Mouse (Mus musculus) layer of hippocampus, postnatal 36 days (tissue): ENCODE measurements around the gene Nmu. TPM values are rescaled to one million over a fixed set of nuclear protein-coding genes. Genes with fewer than 3 reads are reported as not detected.

Experiments
- DNase-seq, 2 experiments: peaks; one replicate each; pipeline ENCODE4 v3.0.0; 2022
- total RNA-seq, 2 experiments: library from RNA; stranded (reverse); gene quantifications; 2 replicates each; pipeline ENCODE4 v1.2.3; 2021

Gene Nmu
- not detected for total RNA-seq

DNA sequence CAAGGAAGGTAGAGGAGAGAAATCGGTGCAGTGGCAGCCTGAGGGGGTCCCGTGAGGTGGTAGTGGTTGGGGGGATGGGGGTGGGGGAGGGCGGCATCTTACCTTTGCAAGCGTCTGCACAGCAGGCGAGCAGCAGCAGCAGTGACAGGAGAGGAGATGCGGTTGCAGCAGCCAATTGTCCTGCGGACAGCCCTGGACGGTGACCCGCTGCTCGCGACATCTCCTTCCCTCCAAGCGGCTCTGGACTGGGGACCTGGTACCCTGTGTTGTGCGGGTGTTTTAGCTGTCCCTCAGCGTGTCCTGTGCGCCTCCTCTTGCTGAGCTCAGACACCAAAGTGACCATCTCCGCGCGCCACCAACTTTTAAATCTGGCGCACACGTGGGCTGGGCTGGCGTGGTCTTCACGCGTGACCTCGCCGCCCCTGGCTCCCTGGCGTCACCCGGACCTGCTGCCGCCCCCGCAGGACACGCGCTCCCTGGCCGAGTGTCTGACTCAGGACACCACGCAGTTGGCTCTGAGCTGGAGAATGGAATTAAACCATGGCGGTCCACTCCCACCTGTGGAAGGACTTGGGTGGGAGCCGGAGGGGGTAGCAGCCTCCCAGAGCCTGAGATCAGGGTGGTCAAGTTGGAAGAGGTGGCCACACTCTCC, at the start of gene Nmu:
Gene Nmu (minus strand): TSS at position 336 of the 652 bp plus-strand sequence.
- DNase-seq: no peak

DNA sequence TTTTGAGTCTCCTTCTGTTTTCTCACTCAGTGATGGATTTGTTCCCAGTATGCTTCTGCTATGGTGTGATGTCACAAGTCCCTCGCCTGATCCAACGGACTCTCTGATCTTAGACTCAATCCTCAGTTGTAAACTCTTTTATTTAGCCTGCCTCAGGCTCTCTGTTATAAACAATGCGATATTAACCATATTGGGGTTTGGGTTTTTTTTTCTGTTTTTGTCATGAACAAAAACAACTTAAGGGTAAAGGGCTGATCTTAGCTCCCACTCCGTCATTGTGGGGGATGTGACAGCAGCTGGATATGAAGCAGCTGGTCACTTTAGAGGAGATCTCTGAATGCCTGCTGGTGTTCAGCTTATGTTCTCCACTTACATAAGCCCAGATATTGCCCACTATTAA, 48.1 kb upstream of the Nmu start:
- no peak for DNase-seq

DNA sequence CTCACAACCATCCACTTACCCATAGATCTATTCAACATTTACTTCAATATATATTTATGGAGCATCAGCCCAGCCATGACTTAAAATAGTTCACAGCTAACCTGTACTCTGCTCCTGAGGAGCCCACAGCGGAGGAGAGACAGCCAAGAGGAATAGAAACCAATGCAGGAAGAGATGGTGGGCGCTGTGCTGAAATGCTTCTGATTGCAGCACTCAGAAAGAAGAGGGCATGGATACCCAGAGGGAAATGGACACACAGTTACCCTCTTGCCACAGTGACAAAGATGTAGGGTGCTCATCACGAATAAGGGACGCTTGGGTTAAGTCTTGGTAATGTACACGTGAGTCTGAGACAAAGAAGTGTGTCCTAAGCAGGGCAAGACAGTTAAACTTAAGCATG, 30.8 kb upstream of the Nmu start:
- no peak for DNase-seq

DNA sequence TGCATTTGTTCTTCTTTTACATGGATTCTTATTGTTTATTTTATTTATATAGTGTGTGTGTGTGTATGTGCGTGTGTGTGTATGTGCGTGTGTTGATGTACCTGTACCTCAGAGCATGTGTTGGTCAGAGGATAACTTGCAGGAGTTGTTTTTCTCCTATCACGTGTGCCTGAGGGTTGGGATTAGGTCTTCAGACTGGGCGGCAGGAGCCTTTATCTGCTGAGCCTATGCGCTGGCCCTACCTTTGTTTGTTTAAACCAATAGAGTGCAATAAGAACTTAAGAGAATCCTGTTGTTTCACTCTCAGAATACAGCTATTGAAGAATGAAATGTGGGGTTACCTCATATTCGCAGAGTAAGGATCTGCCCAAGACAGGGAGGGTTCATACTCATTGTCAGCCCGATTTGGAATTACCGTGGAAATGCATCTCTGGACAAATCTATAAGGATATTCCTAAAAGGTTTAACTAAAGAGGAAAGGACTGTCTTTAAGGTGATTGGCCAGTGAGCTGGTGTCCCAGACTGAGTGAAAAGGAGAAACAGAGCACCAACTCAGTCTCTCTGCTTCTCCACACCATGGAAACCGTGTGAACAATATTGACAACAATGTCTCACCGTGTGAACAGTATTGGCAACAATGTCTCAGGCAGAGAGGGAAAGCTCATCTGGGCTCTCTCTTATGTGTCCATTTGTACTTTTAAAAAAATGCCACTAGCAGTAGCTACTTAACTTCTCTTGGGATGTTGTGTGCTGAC, 25.6 kb upstream of the Nmu start:
- no peak for DNase-seq

DNA sequence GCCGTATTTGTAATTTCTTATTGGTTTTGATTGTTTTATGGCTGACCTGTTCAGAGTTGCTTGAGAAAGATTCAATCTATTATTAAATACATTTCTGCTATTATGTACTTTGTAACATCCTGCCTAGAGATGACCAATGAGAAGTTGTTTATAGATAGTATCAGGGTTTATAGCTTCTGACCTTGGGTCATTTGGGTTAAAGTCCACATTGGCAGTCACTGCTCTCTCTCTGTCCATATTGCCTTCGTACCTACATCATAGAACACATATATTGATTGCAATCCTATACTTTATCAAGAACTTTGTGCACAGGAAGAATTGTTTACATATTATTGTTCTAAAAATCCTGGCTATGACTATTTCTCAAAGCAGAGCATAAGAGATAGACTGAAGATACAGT, 24.9 kb upstream of the Nmu start:
- no peak for DNase-seq

DNA sequence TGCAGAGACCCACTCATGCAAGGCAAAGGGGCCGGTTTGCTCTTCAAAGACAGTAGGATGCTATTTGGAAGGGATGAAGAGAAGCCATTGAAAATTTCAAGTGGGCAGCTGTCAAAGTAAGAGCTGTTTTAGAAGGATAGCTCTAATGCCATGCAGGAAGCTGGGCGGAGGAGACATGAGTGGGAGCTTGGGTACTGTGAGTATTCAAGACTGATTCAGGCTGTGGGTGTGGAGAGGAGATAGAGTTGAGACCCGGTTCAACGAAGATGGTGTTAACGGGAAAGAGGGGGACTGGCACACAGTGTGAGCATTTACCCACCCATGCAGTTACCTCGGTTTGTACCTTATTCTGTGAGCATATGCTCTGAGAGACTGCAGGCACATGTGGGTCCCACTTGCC, 20.1 kb upstream of the Nmu start:
- no peak for DNase-seq

DNA sequence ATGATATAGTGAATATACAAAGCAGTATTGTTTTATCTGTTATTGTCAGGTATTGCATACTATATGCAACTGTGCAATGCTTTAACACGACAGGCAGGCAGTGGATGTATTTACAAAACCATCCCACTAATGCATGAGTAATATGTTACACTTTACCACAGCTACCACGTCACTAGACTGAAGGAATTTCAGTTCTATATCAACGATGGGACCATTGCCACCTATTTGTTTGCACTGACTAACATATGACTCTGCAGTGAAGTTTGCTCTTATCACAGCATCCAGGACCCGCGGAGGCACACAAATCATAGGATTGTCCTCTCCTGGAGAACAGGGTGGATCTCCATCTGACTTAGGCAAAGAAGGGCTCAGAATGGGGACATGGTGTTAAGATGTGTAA, 18.2 kb upstream of the Nmu start:
- DNase-seq: no peak

DNA sequence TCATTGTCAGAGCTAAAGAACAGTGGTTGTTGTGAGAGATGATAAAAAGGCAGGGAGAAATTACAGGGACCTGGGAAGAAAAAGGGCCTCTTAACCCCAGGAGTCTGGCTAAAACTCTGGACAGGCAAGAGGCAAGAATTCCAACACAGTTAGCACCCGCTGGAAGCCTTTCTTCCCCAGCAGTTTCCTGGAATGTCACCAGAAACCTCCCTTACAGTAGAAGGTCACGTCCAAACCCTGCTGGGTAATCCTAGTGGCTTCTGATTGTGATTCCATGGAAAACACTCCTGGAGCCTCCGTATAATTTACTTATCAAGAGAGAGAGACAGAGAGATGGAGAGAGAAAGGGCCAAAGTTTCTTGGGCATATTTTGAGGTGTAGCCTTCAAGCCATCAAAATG, 15.6 kb upstream of the Nmu start:
- DNase-seq: no peak

DNA sequence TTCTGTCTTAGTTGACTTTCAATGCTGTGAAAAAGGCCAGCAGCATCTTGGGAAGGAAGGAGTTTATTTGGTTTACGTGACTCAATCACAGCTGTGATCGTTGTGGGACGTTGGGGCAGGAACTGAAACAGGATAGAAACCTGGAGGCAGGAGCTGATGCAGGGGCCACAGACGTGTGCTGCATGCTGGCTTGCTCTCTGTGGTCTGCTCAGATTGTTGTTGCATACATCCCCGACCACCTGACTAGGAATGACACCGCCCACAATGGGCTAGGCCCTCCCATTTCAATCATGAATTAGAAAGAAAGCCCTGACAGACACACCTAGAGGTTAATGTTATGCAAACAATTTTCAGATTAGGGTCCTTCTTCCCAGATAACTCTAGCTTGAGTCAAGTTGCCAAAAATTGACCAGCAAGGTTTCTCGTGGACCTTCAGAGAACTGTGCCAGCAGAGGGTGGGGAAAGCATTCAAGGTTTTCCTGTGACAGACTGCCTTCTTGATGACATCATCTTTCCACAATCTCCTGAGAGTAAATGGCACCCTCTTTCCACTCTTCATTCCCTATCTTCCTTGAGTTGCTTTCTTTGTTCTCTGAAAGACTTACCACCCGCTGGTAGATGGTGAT, 5.7 kb upstream of the Nmu start:
- no peak for DNase-seq

DNA sequence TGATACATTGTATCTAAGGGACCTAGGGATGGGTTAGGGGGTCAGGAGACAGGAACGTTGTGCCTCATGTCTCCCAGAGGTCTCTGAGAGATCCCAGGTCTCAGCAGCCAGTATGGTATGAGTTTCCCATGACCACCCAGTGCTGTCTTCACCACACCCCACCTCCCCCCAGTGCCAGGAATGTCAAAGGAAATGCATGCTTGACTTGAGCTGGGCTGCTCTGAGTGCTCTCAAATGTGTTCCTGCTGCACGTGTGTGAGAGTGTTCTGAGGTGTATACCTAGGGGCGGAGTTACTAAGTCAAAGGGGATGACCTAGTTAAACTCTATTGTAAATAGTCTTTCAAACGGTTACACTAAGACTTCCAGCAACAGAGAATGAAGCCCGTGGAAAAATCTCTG, 1.8 kb upstream of the Nmu start:
- DNase-seq: no peak

DNA sequence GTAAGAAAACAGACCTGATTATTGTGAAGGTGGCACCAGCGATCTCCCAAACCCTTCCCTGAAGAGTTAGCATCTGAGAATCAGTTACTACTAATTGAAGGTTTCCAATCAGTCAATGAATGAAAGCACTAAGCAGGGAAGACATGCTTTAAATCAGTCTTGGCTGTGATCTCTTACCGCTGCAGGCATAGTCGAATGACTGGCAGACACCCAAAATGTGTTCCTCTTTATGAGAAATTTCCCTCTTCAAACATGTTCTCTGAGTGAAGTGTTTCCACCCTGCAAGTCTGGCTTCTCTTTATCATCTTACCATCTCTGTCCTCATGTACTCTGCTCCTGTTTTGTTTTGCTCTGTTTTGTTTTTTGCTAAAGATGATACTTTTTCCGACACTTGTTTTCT, 2.8 kb downstream of the Nmu start:
- DNase-seq: no peak

DNA sequence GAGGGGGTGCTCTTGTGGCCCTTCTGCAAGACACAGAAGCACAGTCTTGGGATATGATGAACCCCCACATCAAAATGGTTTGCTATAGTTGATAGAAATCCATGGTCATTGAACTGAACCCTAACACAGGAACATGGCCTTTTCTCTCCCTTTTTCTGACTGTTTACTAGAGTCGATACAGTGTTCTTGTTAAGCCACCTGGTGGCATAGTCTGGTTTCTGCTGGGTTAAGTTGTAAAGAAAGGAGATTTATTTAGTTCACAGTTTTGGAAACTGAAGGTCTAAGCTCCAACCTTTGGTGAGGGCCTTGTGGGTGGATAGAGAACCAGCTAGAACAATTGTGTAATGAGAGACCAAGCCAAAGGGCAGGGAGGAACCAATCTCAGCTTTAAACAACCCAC, 3.5 kb downstream of the Nmu start:
- DNase-seq: no peak

DNA sequence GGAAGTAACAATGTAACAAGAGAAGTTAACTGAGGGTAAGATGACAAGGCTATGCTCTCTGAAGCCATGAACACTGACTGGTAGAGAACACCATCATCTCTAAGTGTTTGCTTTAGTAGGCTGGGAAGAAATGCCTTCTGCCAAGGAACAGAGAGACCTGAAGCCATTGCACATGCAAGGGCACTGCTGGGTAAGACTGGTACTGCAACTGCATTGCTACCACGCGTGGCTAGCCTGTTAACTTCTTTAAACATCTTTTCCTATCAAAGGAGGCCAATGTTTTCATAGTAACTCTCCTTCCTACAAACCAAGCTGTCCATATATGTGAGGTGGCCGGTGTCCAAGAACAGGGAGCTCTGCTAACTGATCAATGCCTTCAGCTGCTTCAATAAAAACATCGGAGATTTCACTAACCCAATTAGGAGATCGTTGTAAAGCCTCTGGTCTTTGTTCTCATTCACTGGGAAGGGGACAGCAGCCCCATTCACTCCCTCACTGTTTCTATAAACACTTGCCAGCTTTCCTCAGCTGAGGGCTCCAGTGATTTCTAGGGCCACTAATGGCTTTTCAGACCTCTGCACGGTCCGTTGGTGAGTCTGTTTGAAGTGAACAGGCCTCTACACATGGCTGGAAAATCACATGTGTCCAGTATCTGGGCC, 11.5 kb downstream of the Nmu start:
- DNase-seq: peak; percentile 8

DNA sequence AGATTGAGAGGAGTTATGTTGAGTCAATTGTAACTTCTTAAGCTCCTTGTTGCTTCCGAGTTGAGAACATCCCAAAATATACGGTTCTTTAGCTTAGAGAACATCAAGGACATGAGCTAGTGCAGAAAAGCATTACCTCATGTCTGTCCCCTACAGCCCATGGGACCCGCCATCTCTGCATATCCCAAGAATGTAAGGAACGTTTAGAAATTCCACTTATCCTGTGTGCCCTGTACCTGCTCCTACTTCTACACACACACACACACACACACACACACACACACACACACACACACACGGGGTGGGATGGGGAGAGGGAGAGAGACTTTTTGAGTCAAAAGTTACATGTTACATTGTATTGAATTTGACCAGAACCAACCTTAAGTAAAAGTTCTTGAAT, 12.1 kb downstream of the Nmu start:
- no peak for DNase-seq

DNA sequence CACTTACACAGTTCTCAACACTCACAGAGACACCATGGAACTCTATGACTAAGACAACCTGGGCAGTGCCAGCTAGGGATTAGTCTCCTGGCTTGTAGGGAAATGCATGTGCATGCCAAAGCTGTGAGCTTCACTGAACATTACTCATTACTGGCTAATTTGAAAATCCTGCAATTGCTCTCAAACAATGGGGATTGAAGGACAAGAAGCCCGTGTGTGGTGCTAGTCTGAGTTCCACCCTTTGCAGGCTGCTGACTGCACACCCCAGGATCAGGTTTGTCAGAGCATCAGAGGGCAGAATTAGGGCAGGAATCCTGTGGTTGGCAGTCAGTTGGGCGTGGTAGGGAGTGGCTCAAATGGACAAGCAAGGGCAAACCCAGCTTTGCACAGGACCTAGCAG, 17.5 kb downstream of the Nmu start:
- DNase-seq: peak; percentile 6 to 9

DNA sequence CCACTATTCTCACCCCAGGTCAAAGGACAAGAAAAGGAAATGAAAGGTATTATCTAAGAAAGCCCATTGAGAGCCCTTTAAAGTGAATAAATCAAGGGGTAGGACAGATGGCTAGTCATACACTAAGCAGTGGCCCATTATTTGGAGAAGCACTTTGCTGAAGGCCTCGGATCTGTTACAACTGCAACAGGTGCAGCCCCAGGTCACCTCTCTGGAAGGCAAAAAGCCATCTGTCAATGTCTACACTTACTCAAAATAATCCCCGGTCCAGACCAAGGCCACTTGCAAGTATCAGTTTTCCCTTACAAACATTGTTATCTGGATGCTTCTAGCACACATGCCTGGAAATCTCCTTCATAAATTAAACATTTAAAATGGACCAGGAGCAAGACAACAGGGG, 22.7 kb downstream of the Nmu start:
- no peak for DNase-seq

DNA sequence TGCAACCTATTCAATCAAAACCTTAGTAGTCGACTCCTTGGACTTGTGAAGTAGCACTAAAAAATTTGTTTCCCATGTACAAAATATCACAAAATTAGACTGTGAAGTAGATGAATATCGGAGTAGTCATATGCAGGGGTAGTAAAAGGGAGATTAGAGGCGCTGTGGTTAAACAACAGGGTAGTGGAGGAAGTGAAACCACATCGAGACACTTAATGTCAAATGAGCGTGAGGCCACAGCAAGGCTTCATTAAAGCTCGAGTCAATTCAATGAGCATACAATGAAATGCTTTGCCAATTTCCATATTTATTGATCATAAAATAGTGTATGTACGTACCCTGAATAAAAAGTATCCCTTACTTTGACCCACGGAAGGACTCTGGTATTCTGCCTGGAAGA, 26.5 kb downstream of the Nmu start:
- no peak for DNase-seq

DNA sequence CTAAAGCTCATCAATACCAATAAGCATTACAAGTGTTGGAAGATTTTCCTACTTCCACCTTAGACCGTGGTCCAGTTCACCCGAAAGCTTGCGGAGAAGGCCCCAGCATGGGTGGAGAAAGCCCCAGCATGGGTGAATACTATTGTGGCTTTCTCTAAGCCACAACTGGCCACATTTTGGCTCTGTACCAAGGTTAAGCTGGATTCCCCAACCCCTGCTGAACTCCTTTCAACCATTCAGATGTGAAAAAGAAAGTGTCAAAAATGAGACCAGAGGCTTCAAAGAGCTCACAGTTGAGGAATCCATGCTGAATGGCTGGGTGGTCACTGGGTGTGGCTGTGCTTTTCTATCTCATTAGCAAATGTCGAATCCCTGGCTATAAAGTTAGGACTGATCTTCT, 29.8 kb downstream of the Nmu start:
- no peak for DNase-seq

DNA sequence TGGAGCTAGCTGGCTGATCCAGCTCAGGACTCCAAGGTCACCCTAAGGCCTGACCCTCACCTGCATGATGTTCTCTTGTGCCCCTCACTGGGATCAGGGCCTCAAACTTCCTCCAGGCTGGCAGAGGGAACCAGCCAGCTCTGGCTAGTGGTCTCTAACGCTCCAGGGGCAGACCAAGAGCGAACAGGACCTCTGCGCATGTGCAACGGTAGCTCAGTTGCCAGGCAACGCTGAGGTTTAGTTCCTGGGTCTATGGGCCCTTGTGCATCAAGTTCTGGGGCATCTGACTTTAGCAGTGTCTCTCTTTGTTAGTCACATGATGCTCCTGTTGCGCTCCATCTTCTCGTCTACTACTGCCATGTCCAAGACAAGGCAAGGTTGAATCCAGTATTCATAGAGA, 32.6 kb downstream of the Nmu start, which contains the start of gene Pdcl2:
Gene Pdcl2 (minus strand): TSS at position 204 of the 400 bp plus-strand sequence.
- DNase-seq: no peak

DNA sequence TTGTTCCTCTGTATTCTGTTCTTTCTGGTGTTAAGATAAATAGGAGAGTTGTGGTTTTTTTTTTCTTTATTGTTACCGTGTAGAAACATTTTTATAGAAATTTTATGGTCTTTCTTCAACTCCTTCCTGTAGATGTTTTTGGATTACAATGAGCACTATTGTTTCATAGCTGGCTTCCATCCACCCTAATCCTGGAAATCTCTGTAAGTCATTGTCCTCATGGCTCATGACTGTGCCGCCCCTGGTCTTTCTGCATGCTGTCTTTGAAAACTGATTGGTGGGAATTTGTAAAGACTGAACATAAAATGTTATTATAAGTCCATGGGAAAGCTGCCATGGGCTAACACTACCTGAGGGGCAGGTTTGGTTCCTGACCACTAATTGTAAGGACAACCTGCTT, 36.3 kb downstream of the Nmu start:
- DNase-seq: no peak

DNA sequence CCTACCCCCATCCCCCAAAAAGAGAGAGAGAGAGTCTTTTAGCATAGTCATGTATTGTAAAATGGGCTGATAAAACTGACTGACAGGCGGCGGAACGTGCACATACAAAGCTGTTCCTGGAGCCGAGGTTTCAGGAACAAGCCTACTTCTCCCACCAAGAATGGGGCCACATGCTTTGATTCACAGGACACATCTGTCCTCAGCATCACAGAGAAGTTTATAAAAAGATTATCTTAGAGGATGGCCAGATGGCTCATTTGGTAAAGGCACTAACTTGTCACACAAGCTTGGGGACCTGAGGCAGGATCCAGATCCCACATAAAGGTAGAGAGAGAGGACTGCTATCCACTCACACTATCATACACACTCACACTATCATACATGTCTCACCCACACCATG, 38.5 kb downstream of the Nmu start:
- DNase-seq: no peak

DNA sequence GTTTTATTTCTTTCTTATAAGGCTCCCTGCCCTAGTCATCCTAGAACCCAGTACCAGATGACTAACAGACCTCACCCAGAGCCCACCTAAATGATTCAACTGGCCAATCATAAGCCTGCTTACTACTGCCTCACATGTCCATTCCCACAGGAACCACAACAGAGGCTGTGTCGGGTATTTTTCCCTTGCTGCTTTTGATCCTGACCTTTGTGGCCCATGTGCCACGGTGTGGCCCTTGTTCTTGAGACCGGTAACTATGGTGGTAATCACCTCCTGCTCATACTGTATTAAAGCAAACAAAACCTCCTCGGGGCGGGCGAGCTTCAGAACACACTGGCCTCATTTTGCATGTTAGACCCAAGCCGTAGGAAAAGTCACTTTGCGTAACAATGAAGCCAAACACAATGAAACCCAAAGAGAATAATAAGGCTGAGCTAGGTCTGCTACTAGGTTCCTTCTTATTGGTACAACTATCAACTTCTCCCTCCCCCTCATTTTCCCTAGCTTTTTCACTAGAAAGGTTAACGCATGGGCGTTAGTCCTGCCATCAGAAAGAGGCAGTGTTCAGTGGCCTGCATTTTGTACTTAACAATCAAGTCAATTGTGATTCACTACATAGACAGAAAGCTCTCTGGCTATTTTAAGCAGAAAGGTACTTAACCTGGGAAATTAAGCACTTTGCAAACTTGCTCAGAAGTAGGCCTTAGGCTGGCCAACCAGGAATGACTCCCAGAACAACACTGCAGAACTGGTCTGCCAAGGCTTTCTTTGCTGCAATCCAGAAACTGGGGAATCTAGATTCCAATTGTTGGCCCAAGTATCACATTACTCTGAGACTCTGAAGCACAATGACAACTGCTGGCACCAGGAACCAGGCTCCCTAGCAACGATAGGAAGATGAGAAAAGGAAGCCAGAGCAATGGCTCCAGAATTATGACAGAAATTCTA, 42.1 kb downstream of the Nmu start:
- no peak for DNase-seq
